Mouse (Mus musculus) Patski (cell line): ENCODE results near the gene Fiz1. TPM values are rescaled to one million over a fixed set of nuclear protein-coding genes. Genes with fewer than 3 reads are reported as not detected.

Experiments used
- ATAC-seq: fragments of 100-300 bp; one replicate; pipeline ENCODE4 v1.8.0; 2021
- CTCF ChIA-PET: fragments of 350-600 bp; sonication (Branson Sonifier 250); formaldehyde crosslinking; loops from one replicate; lab custom pipeline; 2022; ENCODE audit warnings: inconsistent platforms; lab: Charles Lee
- POLR2A ChIA-PET: fragments of 350-600 bp; sonication (Branson Sonifier 250); formaldehyde crosslinking; loops from one replicate; lab custom pipeline; 2022; ENCODE audit warnings: antibody characterized with exemption, inconsistent platforms; lab: Charles Lee
- DNase-seq: peaks from one replicate; pipeline ENCODE4 v3.0.0-alpha.2; 2011; ENCODE audit warnings: low read depth, low spot score
- H3K27me3 ChIP-seq: fragments of 371-371 bp; one replicate; pipeline ENCODE4 v1.5.1; 2021
- CTCF ChIP-seq: fragments of 100-300 bp; IDR thresholded peaks from one replicate; pipeline ENCODE4 v1.5.1; 2021
- in situ Hi-C: fragments of 300-500 bp; cut with MboI; formaldehyde crosslinking; loops from 3 replicates; pipeline ENCODE4 v1.11.1; 2018; ENCODE audit warnings: low pct_unique_long_range_greater_than_20kb, mixed read lengths
- polyA plus RNA-seq: library from polyadenylated mRNA; unstranded; gene quantifications from one replicate; pipeline ENCODE4 v1.2.3, GENCODE M21; 2021

Fiz1 gene
- polyA plus RNA-seq, 1 experiment from 2014 or later, result 31.6 TPM

DNA sequence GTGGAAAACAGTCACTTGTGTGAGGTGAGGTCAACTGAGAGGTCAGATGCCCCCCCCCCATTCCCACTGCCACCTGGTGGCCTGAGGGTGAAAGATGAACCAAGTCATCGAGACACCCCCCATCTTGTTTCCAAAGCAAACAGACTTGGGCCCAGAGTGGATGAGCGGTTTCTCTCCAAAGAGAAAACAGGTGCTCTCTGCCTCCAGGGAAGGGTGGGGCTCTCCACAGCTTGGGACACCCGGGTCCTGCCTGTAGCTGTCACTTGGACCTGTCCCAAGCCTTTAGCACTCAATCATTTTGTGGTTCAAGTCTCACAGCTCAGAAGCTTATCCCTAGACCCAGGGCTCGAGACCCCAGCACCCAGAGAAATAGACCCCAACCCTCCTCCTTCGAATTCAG lies 51.0 kb downstream of the Fiz1 start:
- TF ChIP-seq CTCF, result no peak
- peaks cover 2% of the 10 kb centered on the region for H3K27me3 ChIP-seq
- CTCF ChIA-PET, result interaction anchor here (0.9 to 1.8 kb wide), 4 partner anchors 16 to 83 kb away, joined by 3 to 12 read pairs (median 5); no protein-coding TSS in a partner anchor
- POLR2A ChIA-PET, result no interaction called here
- DNase-seq, result no peak
- ATAC-seq, result no peak
- in situ Hi-C loops, result no loop called here

DNA sequence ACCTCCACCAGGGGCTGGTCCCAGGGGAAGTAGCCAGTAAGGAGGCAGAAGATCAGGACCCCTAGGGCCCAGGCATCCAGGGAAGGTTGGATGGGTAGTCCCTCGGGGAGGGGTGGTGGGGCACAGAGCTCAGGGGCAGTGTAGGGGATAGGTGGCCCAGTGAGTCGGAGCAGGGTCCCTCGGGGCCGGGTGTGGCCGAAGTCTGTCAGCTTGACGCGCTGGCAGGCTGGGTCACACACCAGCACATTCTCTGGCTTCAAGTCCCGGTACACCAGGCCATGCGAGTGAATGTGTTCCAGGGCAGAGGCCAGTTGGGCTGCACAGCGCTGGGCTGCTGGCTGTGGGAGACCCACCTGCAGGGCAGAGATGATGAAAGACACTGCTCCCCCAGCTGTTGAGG lies 57.1 kb downstream of the Fiz1 start:
- in situ Hi-C loops, result no loop called here
- ChIA-PET POLR2A (interaction anchor here (0.6 kb wide), 1 partner anchor 42 kb away, joined by 3 read pairs; no protein-coding TSS in a partner anchor), CTCF (no interaction called here)
- ATAC-seq (no peak), DNase-seq (no peak)
- no peaks in the 10 kb centered on the region for H3K27me3 ChIP-seq
- no peak for TF ChIP-seq CTCF

Other genes with a start within 250 kb of the Fiz1 start
- gene Fam71e2, start 243.4 kb downstream of the Fiz1 start, polyA plus RNA-seq, result not detected
- 2.4 TPM for gene Il11, start 231.8 kb downstream of the Fiz1 start, polyA plus RNA-seq
- gene Tmem190, start 231.8 kb downstream of the Fiz1 start, polyA plus RNA-seq, result 0.67 TPM
- 5.7 TPM for gene Tmem238, start 225.0 kb downstream of the Fiz1 start, polyA plus RNA-seq
- 230 TPM for gene Rpl28, start 221.8 kb downstream of the Fiz1 start, polyA plus RNA-seq
- gene Ube2s, start 202.1 kb downstream of the Fiz1 start, polyA plus RNA-seq, result 250 TPM
- 1.9 TPM for gene Shisa7, start 170.0 kb downstream of the Fiz1 start, polyA plus RNA-seq
- 8.5 TPM for gene Isoc2b, start 144.4 kb downstream of the Fiz1 start, polyA plus RNA-seq
- 6.6 TPM for gene Isoc2a, start 137.5 kb downstream of the Fiz1 start, polyA plus RNA-seq
- gene Gm36210, start 108.2 kb downstream of the Fiz1 start, polyA plus RNA-seq, result not detected
- 8.1 TPM for gene Zfp628, start 99.5 kb downstream of the Fiz1 start, polyA plus RNA-seq
- 5.3 TPM for gene Nat14, start 92.7 kb downstream of the Fiz1 start, polyA plus RNA-seq
- gene Ssc5d, start 88.9 kb downstream of the Fiz1 start, polyA plus RNA-seq, result 4.7 TPM
- 1.8 TPM for gene Sbk2, start 50.3 kb downstream of the Fiz1 start, polyA plus RNA-seq
- gene Sbk3, start 43.5 kb downstream of the Fiz1 start, polyA plus RNA-seq, result 0.09 TPM
- 25.1 TPM for gene Zfp579, start 18.5 kb downstream of the Fiz1 start, polyA plus RNA-seq
- gene Zfp524, start 282 bp downstream of the Fiz1 start, polyA plus RNA-seq, result 11.0 TPM
- 1.3 TPM for gene Gm44973, start 799 bp upstream of the Fiz1 start, polyA plus RNA-seq
- 33.9 TPM for gene Zfp865, start 5.7 kb upstream of the Fiz1 start, polyA plus RNA-seq
- 7.9 TPM for gene Ccdc106, start 5.9 kb upstream of the Fiz1 start, polyA plus RNA-seq
- gene 4632433K11Rik, start 19.4 kb upstream of the Fiz1 start, polyA plus RNA-seq, result not detected
- gene Zfp784, start 23.7 kb upstream of the Fiz1 start, polyA plus RNA-seq, result 6.3 TPM
- 22.4 TPM for gene Zfp580, start 36.8 kb upstream of the Fiz1 start, polyA plus RNA-seq
- gene U2af2, start 47.4 kb upstream of the Fiz1 start, polyA plus RNA-seq, result 216 TPM
- 138 TPM for gene Epn1, start 65.5 kb upstream of the Fiz1 start, polyA plus RNA-seq
- not detected for gene Rfpl4, start 102.3 kb upstream of the Fiz1 start, polyA plus RNA-seq
- 0.05 TPM for gene Rasl2-9, start 111.3 kb upstream of the Fiz1 start, polyA plus RNA-seq
- gene Vmn1r55, start 135.0 kb upstream of the Fiz1 start, polyA plus RNA-seq, result under 0.01 TPM
- gene Vmn1r56, start 182.1 kb upstream of the Fiz1 start, polyA plus RNA-seq, result not detected
- not detected for gene Vmn1r57, start 203.8 kb upstream of the Fiz1 start, polyA plus RNA-seq